Mouse (Mus musculus) T-helper 17 cell (primary cell): ENCODE results near the gene Tmem219.

Experiments used
- in situ Hi-C, 2 experiments: fragments of 300-600 bp; cut with MboI, MseI; formaldehyde crosslinking; loops; 1 replicate in 1 of 2; 2 replicates in 1 of 2; pipeline ENCODE4 v1.15.1; 2025; ENCODE audit warnings: high pct_unique_total_duplicates in 2 of 2

The Tmem219 gene

GRCm38 (mm10) chr7:126922624-126923060, at the start of gene Tmem219:
Gene Tmem219 (minus strand): TSS chr7:126922917.
- in situ Hi-C loops, result no loop called here

- in situ Hi-C loops, result loop anchor here in 1 of 2 experiments (10.0 kb wide), 1 partner anchor 153 kb away; no protein-coding TSS in a partner anchor
Measured at GRCm38 (mm10) chr7:126967361-126967760, 44.6 kb upstream of the Tmem219 start.

- in situ Hi-C loops, result loop anchor here in 1 of 2 experiments (10.0 kb wide), 1 partner anchor 151 kb away; no protein-coding TSS in a partner anchor
Measured at GRCm38 (mm10) chr7:126965568-126965967, 42.9 kb upstream of the Tmem219 start.

GRCm38 (mm10) chr7:126963548-126964286, 41.0 kb upstream of the Tmem219 start:
- in situ Hi-C loops, result loop anchor here in 1 of 2 experiments (10.0 kb wide), 1 partner anchor 149 kb away; no protein-coding TSS in a partner anchor

GRCm38 (mm10) chr7:126961965-126962364, 39.2 kb upstream of the Tmem219 start:
- in situ Hi-C loops, result loop anchor here in 1 of 2 experiments (10.0 kb wide), 1 partner anchor 147 kb away; no protein-coding TSS in a partner anchor

- in situ Hi-C loops, result loop anchor here in 1 of 2 experiments (10.0 kb wide), 1 partner anchor 146 kb away; no protein-coding TSS in a partner anchor
Measured at GRCm38 (mm10) chr7:126961095-126961494, 38.4 kb upstream of the Tmem219 start.

- in situ Hi-C loops, result loop anchor here in 1 of 2 experiments (10.0 kb wide), 2 partner anchors 145 to 1355 kb away; no protein-coding TSS in a partner anchor
Measured at GRCm38 (mm10) chr7:126959780-126960179, 37.1 kb upstream of the Tmem219 start.

GRCm38 (mm10) chr7:126955125-126955524, 32.4 kb upstream of the Tmem219 start:
- in situ Hi-C loops, result loop anchor here in 1 of 2 experiments (10.0 kb wide), 1 partner anchor 1360 kb away; no protein-coding TSS in a partner anchor

- in situ Hi-C loops, result loop anchor here in 1 of 2 experiments (5.0 to 10.0 kb wide), 3 partner anchors 105 to 1362 kb away; partner anchors contain the start of gene 4930451I11Rik
Measured at GRCm38 (mm10) chr7:126952646-126953045, 29.9 kb upstream of the Tmem219 start.

- in situ Hi-C loops, result loop anchor here in 1 of 2 experiments (5.0 to 10.0 kb wide), 3 partner anchors 106 to 1363 kb away; partner anchors contain the start of gene 4930451I11Rik
Measured at GRCm38 (mm10) chr7:126951741-126952140, 29.0 kb upstream of the Tmem219 start.

GRCm38 (mm10) chr7:126950647-126951615, 28.2 kb upstream of the Tmem219 start:
- in situ Hi-C loops, result loop anchor here in 1 of 2 experiments (5.0 to 10.0 kb wide), 3 partner anchors 106 to 1364 kb away; partner anchors contain the start of gene 4930451I11Rik

- in situ Hi-C loops, result loop anchor here (5.0 to 10.0 kb wide), 4 partner anchors 107 to 1365 kb away; partner anchors contain the start of gene 4930451I11Rik (in 1 of the 2)
Measured at GRCm38 (mm10) chr7:126949793-126950646, 27.3 kb upstream of the Tmem219 start, which contains the start of gene Sez6l2. Gene Sez6l2 (plus strand): TSS chr7:126950563.

GRCm38 (mm10) chr7:126949403-126949792, 26.7 kb upstream of the Tmem219 start, which contains the start of gene Asphd1:
Gene Asphd1 (minus strand): TSS chr7:126949582.
- in situ Hi-C loops, result loop anchor here in 1 of 2 experiments (5.0 kb wide), 1 partner anchor 153 kb away; no protein-coding TSS in a partner anchor

GRCm38 (mm10) chr7:126948626-126949025, 25.9 kb upstream of the Tmem219 start:
- in situ Hi-C loops, result loop anchor here in 1 of 2 experiments (5.0 kb wide), 1 partner anchor 154 kb away; no protein-coding TSS in a partner anchor

- in situ Hi-C loops, result loop anchor here in 1 of 2 experiments (5.0 kb wide), 1 partner anchor 156 kb away; no protein-coding TSS in a partner anchor
Measured at GRCm38 (mm10) chr7:126946530-126946929, 23.8 kb upstream of the Tmem219 start.

- in situ Hi-C loops, result no loop called here
Measured at GRCm38 (mm10) chr7:126941801-126942200, 19.1 kb upstream of the Tmem219 start.

- in situ Hi-C loops, result no loop called here
Measured at GRCm38 (mm10) chr7:126941171-126941570, 18.5 kb upstream of the Tmem219 start.

- in situ Hi-C loops, result loop anchor here in 1 of 2 experiments (5.0 kb wide), 1 partner anchor 45 kb away; no protein-coding TSS in a partner anchor
Measured at GRCm38 (mm10) chr7:126932652-126933051, 9.9 kb upstream of the Tmem219 start.

GRCm38 (mm10) chr7:126929046-126929445, 6.3 kb upstream of the Tmem219 start:
- in situ Hi-C loops, result no loop called here
